Mouse (Mus musculus) liver, embryonic 14.5 days (tissue): Measurements from ENCODE around the gene Pigq.

Experiments used
- CTCF ChIP-seq: IDR thresholded peaks from 2 replicates; pipeline ENCODE4 v1.5.1; 2016; ENCODE audit warnings: antibody characterized with exemption, low read depth, control low read depth
- EP300 ChIP-seq: IDR thresholded peaks from 2 replicates; pipeline ENCODE4 v1.6.1; 2016; ENCODE audit warnings: antibody characterized with exemption, low read depth

DNA sequence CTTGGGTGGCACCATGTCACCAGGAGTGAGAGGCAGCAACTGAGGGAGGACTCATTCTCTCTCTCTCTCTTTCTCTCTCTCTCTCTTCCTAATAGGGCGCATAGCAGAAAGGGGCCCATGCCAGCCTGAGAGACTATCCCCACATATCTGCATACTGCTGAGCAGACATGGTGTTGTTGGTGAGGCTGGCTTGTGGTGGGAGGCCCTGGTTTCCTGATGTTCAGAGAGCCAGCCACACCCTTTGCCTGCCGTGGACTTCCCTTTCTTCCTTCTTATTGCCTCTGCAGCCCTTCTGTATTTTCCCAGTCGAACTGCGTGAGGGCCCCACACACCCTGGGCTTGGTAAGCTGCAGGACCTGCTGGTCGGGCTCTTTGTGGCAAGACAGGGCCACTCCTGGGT is 45.6 kb upstream of the Pigq start:
- TF ChIP-seq CTCF = no peak
- no peak for TF ChIP-seq EP300
